Mouse (Mus musculus): ENCODE measurements around the gene Gm11492. TPM values are rescaled to one million over a fixed set of nuclear protein-coding genes. Genes with fewer than 3 reads are reported as not detected.

Gene Gm11492
- polyA plus RNA-seq, 1 experiment from 2014 or later = not detected

DNA sequence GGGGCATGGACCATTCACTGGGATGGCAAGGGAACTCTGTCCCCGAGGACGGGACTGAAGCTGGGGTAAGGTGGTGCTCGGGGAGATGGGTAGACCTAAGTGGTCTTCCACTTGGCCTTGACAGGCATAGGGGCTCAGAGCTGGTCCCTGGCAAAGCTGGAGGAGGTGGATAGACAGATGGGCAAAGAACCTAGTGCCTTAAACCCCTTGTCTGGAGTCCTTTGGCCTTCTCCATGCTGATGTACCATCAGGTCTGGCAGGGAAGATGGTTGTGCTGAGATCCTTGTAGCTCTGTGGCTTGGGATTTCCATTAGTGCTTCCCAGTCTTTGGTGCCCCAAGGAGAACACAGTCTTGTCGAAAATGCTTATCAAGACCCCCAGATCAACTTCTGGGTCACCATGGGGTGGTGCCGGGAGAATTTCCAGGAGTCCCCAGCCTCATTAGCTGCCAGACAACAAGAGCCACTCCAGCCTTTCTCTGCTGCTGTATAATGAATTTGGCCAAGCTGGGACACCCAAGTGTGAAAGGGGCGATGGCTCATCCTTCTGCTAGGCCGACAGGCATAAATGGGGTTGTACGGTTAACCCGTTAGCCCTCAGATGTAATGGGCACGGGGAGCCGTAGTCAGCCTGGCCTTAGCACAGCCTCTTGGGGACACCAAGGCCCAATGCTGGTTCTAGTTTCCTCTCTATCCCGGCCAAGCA is 14.9 kb downstream of the Gm11492 start:
- no peak overlapping the region for H3K27ac ChIP-seq (ENCODE audit: low read length)
- no peak overlapping the region for H3K9ac ChIP-seq (replicated peaks; ENCODE audit: low read depth, low read length)
- no peaks in the 10 kb centered on the region for H3K27me3 ChIP-seq (ENCODE audit: control insufficient read depth, insufficient read depth, low read length)
- 85% methylated on average over 12 of the region's 12 CpGs for WGBS
- H3K4me3 ChIP-seq (ENCODE audit: low read depth, low read length) = no peak overlapping the region
- ATAC-seq (ENCODE audit: insufficient number of reproducible peaks, insufficient read depth, low FRiP score, low read depth) = no peak
- no peak overlapping the region for H3K4me2 ChIP-seq (replicated peaks; ENCODE audit: low read depth, low read length)
- H3K9me3 ChIP-seq (ENCODE audit: control insufficient read depth, low read depth, low read length) = no peaks in the 10 kb centered on the region
- peaks cover 10% of the 10 kb centered on the region; the same call in 1 of the 2 replicates for H3K4me1 ChIP-seq (ENCODE audit: control insufficient read depth, insufficient read depth, low read length)
- H3K36me3 ChIP-seq (ENCODE audit: control insufficient read depth, insufficient read depth, low read length) = no peaks in the 10 kb centered on the region

GRCm38 (mm10) chr11:87581933-87582710 is 15.7 kb downstream of the Gm11492 start:
- H3K27ac ChIP-seq (ENCODE audit: low read length) = no peak overlapping the region
- WGBS = 82% methylated on average over 8 of the region's 8 CpGs
- H3K27me3 ChIP-seq (ENCODE audit: control insufficient read depth, insufficient read depth, low read length) = no peaks in the 10 kb centered on the region
- H3K4me2 ChIP-seq (replicated peaks; ENCODE audit: low read depth, low read length) = no peak overlapping the region
- H3K4me3 ChIP-seq (ENCODE audit: low read depth, low read length) = no peak overlapping the region
- no peaks in the 10 kb centered on the region for H3K36me3 ChIP-seq (ENCODE audit: control insufficient read depth, insufficient read depth, low read length)
- ATAC-seq (ENCODE audit: insufficient number of reproducible peaks, insufficient read depth, low FRiP score, low read depth) = no peak
- H3K4me1 ChIP-seq (ENCODE audit: control insufficient read depth, insufficient read depth, low read length) = peaks cover 10% of the 10 kb centered on the region; the same call in 1 of the 2 replicates
- H3K9me3 ChIP-seq (ENCODE audit: control insufficient read depth, low read depth, low read length) = no peaks in the 10 kb centered on the region
- H3K9ac ChIP-seq (replicated peaks; ENCODE audit: low read depth, low read length) = no peak overlapping the region

GRCm38 (mm10) chr11:87583291-87584034 is 17.0 kb downstream of the Gm11492 start:
- 0 out of 2 replicates have a peak, but pooled peaks cover 2% of the 10 kb centered on the region for H3K4me1 ChIP-seq (ENCODE audit: control insufficient read depth, insufficient read depth, low read length)
- no peaks in the 10 kb centered on the region for H3K36me3 ChIP-seq (ENCODE audit: control insufficient read depth, insufficient read depth, low read length)
- WGBS = 81% methylated on average over 6 of the region's 6 CpGs
- H3K4me3 ChIP-seq (ENCODE audit: low read depth, low read length) = no peak overlapping the region
- no peak for ATAC-seq (ENCODE audit: insufficient number of reproducible peaks, insufficient read depth, low FRiP score, low read depth)
- H3K27ac ChIP-seq (ENCODE audit: low read length) = no peak overlapping the region
- no peak overlapping the region for H3K4me2 ChIP-seq (replicated peaks; ENCODE audit: low read depth, low read length)
- no peaks in the 10 kb centered on the region for H3K9me3 ChIP-seq (ENCODE audit: control insufficient read depth, low read depth, low read length)
- H3K27me3 ChIP-seq (ENCODE audit: control insufficient read depth, insufficient read depth, low read length) = no peaks in the 10 kb centered on the region
- no peak overlapping the region for H3K9ac ChIP-seq (replicated peaks; ENCODE audit: low read depth, low read length)

GRCm38 (mm10) chr11:87584711-87585505 is 18.5 kb downstream of the Gm11492 start:
- no peak overlapping the region for H3K4me3 ChIP-seq (ENCODE audit: low read depth, low read length)
- 70% methylated on average over 10 of the region's 10 CpGs for WGBS
- peak overlapping the region; percentile 15; the same call in 1 of the 2 replicates for H3K27ac ChIP-seq (ENCODE audit: low read length)
- H3K4me1 ChIP-seq (ENCODE audit: control insufficient read depth, insufficient read depth, low read length) = 0 out of 2 replicates have a peak, but pooled peaks cover 7% of the 10 kb centered on the region
- no peak for ATAC-seq (ENCODE audit: insufficient number of reproducible peaks, insufficient read depth, low FRiP score, low read depth)
- H3K9me3 ChIP-seq (ENCODE audit: control insufficient read depth, low read depth, low read length) = no peaks in the 10 kb centered on the region
- H3K36me3 ChIP-seq (ENCODE audit: control insufficient read depth, insufficient read depth, low read length) = no peaks in the 10 kb centered on the region
- H3K4me2 ChIP-seq (replicated peaks; ENCODE audit: low read depth, low read length) = no peak overlapping the region
- H3K27me3 ChIP-seq (ENCODE audit: control insufficient read depth, insufficient read depth, low read length) = no peaks in the 10 kb centered on the region
- H3K9ac ChIP-seq (replicated peaks; ENCODE audit: low read depth, low read length) = no peak overlapping the region

GRCm38 (mm10) chr11:87587211-87587874 is 20.9 kb downstream of the Gm11492 start:
- no peak for ATAC-seq (ENCODE audit: insufficient number of reproducible peaks, insufficient read depth, low FRiP score, low read depth)
- Histone ChIP-seq H3K4me1 (ENCODE audit: control insufficient read depth, insufficient read depth, low read length) (peaks cover 12% of the 10 kb centered on the region; the same call in 1 of the 2 replicates), H3K27me3 (ENCODE audit: control insufficient read depth, insufficient read depth, low read length) (no peaks in the 10 kb centered on the region), H3K4me2 (replicated peaks; ENCODE audit: low read depth, low read length) (no peak overlapping the region), H3K27ac (ENCODE audit: low read length) (no peak overlapping the region), H3K9ac (replicated peaks; ENCODE audit: low read depth, low read length) (no peak overlapping the region), H3K9me3 (ENCODE audit: control insufficient read depth, low read depth, low read length) (no peaks in the 10 kb centered on the region), H3K36me3 (ENCODE audit: control insufficient read depth, insufficient read depth, low read length) (no peaks in the 10 kb centered on the region), H3K4me3 (ENCODE audit: low read depth, low read length) (no peak overlapping the region)
- 91% methylated on average over 5 of the region's 5 CpGs for WGBS

GRCm38 (mm10) chr11:87589605-87590004 is 23.2 kb downstream of the Gm11492 start:
- Histone ChIP-seq H3K4me1 (ENCODE audit: control insufficient read depth, insufficient read depth, low read length) (peaks cover 20% of the 10 kb centered on the region; the same call in 1 of the 2 replicates), H3K9ac (replicated peaks; ENCODE audit: low read depth, low read length) (no peak overlapping the region), H3K27me3 (ENCODE audit: control insufficient read depth, insufficient read depth, low read length) (no peaks in the 10 kb centered on the region), H3K4me2 (replicated peaks; ENCODE audit: low read depth, low read length) (peak overlapping the region; percentile 59; the same call in 1 of the 2 replicates), H3K9me3 (ENCODE audit: control insufficient read depth, low read depth, low read length) (no peaks in the 10 kb centered on the region), H3K4me3 (ENCODE audit: low read depth, low read length) (no peak overlapping the region; the same call in 1 of the 2 replicates), H3K36me3 (ENCODE audit: control insufficient read depth, insufficient read depth, low read length) (no peaks in the 10 kb centered on the region), H3K27ac (ENCODE audit: low read length) (no peak overlapping the region)
- WGBS = 91% methylated on average over 8 of the region's 8 CpGs
- no peak for ATAC-seq (ENCODE audit: insufficient number of reproducible peaks, insufficient read depth, low FRiP score, low read depth)

DNA sequence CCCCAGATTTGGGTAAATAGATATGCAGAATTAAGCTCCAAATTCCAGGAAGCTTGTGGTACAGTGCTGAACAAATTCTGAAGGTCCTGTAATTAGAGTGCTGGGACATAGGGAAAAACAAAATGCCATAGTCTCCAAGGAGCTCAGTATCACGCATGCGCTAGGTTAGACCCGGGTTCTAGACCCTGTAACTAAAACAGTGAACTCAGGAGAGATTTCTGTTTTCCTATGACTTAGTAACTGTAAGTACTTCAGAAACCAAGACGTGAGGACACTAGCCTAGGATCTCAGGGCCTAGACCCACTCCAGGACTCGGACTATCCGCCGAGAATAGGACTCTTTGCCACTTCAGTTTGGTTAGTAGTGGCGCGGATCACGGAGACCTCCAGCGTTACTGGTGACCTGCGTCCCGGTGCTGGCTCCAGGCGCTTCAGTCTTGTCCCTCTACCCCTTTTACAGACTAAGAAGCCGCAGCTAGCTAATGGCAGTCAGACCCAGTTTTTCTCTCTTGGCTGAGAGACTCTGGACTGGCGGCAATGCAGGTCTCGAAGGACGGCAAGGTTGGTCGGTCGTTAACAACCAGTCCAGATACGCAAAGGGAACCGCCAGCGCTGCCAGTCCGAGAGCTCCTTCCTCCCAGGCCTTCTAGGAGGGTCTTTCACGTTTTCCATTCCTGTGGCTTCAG is 24.5 kb downstream of the Gm11492 start:
- WGBS = under 1% methylated on average over 25 of the region's 25 CpGs
- Histone ChIP-seq H3K4me2 (replicated peaks; ENCODE audit: low read depth, low read length) (peak overlapping the region; percentile 59), H3K36me3 (ENCODE audit: control insufficient read depth, insufficient read depth, low read length) (no peaks in the 10 kb centered on the region), H3K4me1 (ENCODE audit: control insufficient read depth, insufficient read depth, low read length) (peaks cover 20% of the 10 kb centered on the region; the same call in 1 of the 2 replicates), H3K4me3 (ENCODE audit: low read depth, low read length) (peak overlapping the region; percentile 55), H3K9me3 (ENCODE audit: control insufficient read depth, low read depth, low read length) (no peaks in the 10 kb centered on the region), H3K27me3 (ENCODE audit: control insufficient read depth, insufficient read depth, low read length) (no peaks in the 10 kb centered on the region), H3K9ac (replicated peaks; ENCODE audit: low read depth, low read length) (peak overlapping the region; percentile 80), H3K27ac (ENCODE audit: low read length) (peak overlapping the region; percentile 84)
- no peak for ATAC-seq (ENCODE audit: insufficient number of reproducible peaks, insufficient read depth, low FRiP score, low read depth)

All from stomach, embryonic 14.5 days (tissue).